Mouse (Mus musculus) hindbrain, embryonic 12.5 days (tissue): ENCODE measurements around the gene St6galnac5. TPM values are rescaled to one million over a fixed set of nuclear protein-coding genes. Genes with fewer than 3 reads are reported as not detected.

Experiments
- ATAC-seq: fragments of 200-750 bp; cut with Nextera tagmentation; 2 replicates; pipeline ENCODE4 v1.8.0; 2017; ENCODE audit warnings: moderate TSS enrichment; ENCODE audit not compliant: low FRiP score
- H3K27ac ChIP-seq: fragments of 300-500 bp; sonication (generic); 2 replicates; pipeline ENCODE4 v1.5.1; 2016; ENCODE audit warnings: mild to moderate bottlenecking
- H3K27me3 ChIP-seq: fragments of 300-500 bp; sonication (generic); 2 replicates; pipeline ENCODE4 v1.6.1; 2016; ENCODE audit warnings: mild to moderate bottlenecking
- H3K36me3 ChIP-seq: fragments of 300-500 bp; sonication (generic); 2 replicates; pipeline ENCODE4 v1.6.1; 2016; ENCODE audit warnings: mild to moderate bottlenecking
- H3K4me1 ChIP-seq: fragments of 300-500 bp; sonication (generic); 2 replicates; pipeline ENCODE4 v1.6.1; 2016
- H3K4me2 ChIP-seq: fragments of 300-500 bp; sonication (generic); replicated peaks from 2 replicates; pipeline ENCODE4 v1.6.1; 2016; ENCODE audit warnings: mild to moderate bottlenecking
- H3K4me3 ChIP-seq: fragments of 300-500 bp; sonication (generic); 2 replicates; pipeline ENCODE4 v1.5.1; 2016; ENCODE audit warnings: mild to moderate bottlenecking
- H3K9ac ChIP-seq: fragments of 300-500 bp; sonication (generic); 2 replicates; pipeline ENCODE4 v1.6.1; 2016; ENCODE audit warnings: mild to moderate bottlenecking, moderate library complexity
- H3K9me3 ChIP-seq: fragments of 300-500 bp; sonication (generic); replicated peaks from 2 replicates; pipeline ENCODE4 v1.6.1; 2016; ENCODE audit warnings: mild to moderate bottlenecking
- WGBS: fragments of 180-500 bp; shearing (Covaris S2); methylation state at CpG from one replicate; pipeline ENCODE4 v1.1.7; 2016; 5-methylcytosine and 5-hydroxymethylcytosine counted together
- polyA plus RNA-seq: library from polyadenylated mRNA; unstranded; fragments of >200 nt; fragmentation: Nextera tagmentation; extraction: Ambion mirVana; gene quantifications from 2 replicates; pipeline ENCODE4 v1.2.1, GENCODE M21; 2016

St6galnac5 gene
- polyA plus RNA-seq, 1 experiment from 2014 or later, result 8.4 TPM

DNA sequence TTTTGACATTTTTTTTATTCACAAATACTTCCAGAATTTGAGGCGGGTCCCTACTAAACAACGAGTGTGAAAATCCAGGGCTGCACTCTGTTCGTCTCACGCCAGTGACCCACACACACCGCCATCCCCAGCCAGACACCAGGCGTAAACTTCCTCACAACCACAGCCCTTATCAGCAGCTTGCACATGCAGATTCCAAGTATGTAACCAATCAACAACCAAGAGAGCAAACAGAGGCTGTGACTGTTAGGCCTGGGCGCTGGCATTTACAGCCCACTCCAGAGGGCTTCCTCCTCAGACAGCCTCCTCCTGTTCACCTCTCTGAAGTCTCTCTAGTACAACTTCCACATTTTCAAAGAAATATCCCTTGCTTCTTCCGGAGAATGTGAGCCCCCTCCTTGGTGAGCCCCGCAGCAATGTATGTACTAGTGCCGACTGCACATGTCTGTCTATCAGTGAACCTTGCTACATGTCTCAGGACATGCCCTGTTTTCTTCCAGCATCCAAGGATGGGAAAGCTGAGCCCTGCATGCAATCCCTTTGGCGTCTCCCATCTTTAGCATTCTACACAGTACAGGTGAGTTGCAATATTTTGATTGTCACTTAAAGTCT, 2.5 kb downstream of the St6galnac5 start:
- Histone ChIP-seq H3K4me1 (peaks cover 28% of the 10 kb centered on the region), H3K4me3 (no peak overlapping the region), H3K9ac (no peak overlapping the region; the same call in 1 of the 2 replicates), H3K27ac (no peak overlapping the region), H3K27me3 (peaks cover 16% of the 10 kb centered on the region; the same call in 1 of the 2 replicates), H3K9me3 (no peaks in the 10 kb centered on the region), H3K36me3 (no peaks in the 10 kb centered on the region), H3K4me2 (peak overlapping the region; percentile 96)
- ATAC-seq, result no peak
- 76% methylated on average over 11 of the region's 11 CpGs for WGBS

DNA sequence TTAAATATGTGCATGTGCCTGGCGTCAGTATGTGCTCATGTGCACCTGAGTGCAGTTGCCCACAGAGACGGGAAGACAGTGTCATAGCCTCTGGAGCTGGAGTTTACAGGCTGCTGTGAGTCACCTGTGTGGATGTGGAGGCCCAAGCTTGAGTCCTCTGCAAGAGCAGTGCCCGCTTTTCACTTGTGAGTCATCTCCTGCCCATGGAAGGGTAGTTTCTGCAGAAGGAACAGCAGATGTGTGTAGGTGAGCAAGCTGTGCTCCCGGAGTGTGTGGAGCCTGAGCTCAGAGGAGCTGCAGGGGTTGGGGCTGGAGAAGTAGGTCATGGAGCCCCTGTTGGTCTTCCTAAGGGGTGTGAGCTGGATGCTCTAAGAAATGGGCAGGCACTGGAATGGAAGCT, 10.7 kb downstream of the St6galnac5 start:
- Histone ChIP-seq H3K4me2 (no peak overlapping the region), H3K36me3 (no peaks in the 10 kb centered on the region), H3K27me3 (no peaks in the 10 kb centered on the region), H3K4me3 (no peak overlapping the region), H3K27ac (no peak overlapping the region), H3K4me1 (no peaks in the 10 kb centered on the region), H3K9ac (no peak overlapping the region), H3K9me3 (no peaks in the 10 kb centered on the region)
- 85% methylated on average over 4 of the region's 4 CpGs for WGBS
- no peak for ATAC-seq

DNA sequence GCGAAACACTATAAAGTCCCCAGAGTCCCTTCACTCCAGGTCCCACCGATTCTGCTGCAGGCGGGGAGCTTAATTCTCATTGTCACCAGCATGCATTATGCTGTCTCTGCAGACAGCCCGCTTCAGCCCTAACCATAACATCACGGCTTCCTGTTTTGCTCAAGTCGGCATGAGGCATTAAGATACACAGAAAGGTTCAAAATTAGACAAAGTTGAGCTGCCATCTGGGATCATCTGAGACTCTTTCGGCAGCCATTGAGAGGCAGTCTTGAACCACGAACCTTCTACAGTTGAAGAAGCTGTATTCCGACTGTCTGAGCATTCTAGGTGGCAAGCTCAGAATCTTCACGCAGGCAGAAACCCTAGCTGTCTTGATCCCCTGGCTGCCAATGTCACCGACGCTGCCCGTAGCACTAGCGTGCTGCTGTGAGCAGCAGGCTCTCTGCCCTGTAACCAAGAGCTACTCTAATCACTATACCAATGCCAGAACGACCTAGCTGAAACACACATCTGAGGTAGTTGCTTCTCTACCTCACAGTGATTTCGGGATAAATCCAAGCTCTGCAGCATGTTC, 12.2 kb downstream of the St6galnac5 start:
- Histone ChIP-seq H3K4me3 (no peak overlapping the region), H3K4me2 (no peak overlapping the region), H3K27ac (no peak overlapping the region), H3K36me3 (no peaks in the 10 kb centered on the region), H3K9ac (no peak overlapping the region), H3K27me3 (no peaks in the 10 kb centered on the region), H3K9me3 (no peaks in the 10 kb centered on the region), H3K4me1 (no peaks in the 10 kb centered on the region)
- WGBS, result 70% methylated on average over 16 of the region's 16 CpGs
- ATAC-seq, result no peak

DNA sequence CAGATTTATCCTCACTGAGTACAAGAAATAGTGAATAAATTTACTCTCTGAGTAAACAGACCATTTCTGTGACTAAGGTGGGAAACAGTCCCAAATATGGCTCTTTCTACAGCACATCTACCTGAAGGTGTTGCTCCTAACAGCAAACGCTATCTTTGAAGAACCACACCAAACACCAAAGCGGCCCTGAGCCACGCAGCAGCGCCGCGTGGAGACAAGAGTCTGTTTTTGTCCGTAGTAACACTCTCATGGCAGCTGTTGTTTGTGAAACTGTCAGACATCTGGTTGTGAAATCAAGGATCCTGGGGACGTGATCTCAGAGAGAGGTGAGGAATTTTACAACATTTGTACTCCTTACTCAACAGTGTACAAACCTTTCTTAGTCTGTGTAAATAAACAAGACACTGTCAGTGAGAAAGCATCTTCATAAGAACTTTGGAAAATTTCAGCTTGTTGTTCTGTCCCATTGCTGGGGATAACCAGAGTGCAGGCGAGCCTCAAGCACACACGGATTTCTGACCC, 20.1 kb downstream of the St6galnac5 start:
- no peaks in the 10 kb centered on the region for H3K36me3 ChIP-seq
- no peaks in the 10 kb centered on the region for H3K27me3 ChIP-seq
- H3K9me3 ChIP-seq, result no peaks in the 10 kb centered on the region
- H3K9ac ChIP-seq, result no peak overlapping the region
- no peak for ATAC-seq
- H3K4me1 ChIP-seq, result no peaks in the 10 kb centered on the region
- WGBS, result 76% methylated on average over 10 of the region's 10 CpGs
- no peak overlapping the region for H3K4me3 ChIP-seq
- no peak overlapping the region for H3K4me2 ChIP-seq
- H3K27ac ChIP-seq, result no peak overlapping the region

DNA sequence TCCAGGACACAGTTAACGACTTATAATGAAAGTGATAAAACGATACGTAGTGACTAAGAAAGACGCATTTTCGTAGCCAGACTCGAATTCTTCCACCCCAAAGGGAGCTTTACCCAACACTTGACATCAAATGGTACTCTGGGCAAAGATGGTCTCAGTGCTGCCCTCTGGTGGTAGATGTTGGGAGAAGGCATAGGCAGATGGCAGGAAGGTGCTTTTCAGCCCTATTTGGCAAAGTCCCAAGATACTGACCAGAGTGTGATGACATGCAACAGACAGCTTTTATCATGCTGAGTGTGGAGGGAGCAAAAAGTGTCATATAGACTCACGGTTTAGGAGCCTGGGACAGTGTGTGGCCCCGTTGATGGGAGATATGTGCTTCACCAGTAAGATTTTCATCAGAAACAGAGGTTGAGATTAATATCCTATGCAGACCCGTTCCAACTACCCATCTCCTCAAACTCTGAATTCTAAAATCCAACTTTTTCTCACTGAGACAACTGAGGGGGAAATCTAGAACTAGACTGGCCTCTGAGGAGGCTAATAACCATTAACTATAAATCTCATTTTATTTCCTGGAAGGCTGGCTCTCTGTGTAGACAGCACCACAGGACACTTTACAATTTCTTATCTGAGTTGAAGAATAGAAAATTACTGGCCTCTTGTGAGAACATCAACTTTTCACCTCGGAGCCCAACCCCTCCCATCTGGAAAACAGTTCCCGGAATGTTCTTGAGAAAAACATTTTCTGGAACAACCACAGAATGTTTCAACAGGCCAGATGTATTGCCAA, 23.5 kb downstream of the St6galnac5 start:
- H3K9ac ChIP-seq, result no peak overlapping the region
- H3K36me3 ChIP-seq, result no peaks in the 10 kb centered on the region
- no peak for ATAC-seq
- no peak overlapping the region for H3K4me2 ChIP-seq
- no peaks in the 10 kb centered on the region for H3K27me3 ChIP-seq
- H3K27ac ChIP-seq, result no peak overlapping the region
- H3K4me3 ChIP-seq, result no peak overlapping the region
- H3K4me1 ChIP-seq, result 0 out of 2 replicates have a peak, but pooled peaks cover 4% of the 10 kb centered on the region
- 73% methylated on average over 11 of the region's 11 CpGs for WGBS
- H3K9me3 ChIP-seq, result no peaks in the 10 kb centered on the region

DNA sequence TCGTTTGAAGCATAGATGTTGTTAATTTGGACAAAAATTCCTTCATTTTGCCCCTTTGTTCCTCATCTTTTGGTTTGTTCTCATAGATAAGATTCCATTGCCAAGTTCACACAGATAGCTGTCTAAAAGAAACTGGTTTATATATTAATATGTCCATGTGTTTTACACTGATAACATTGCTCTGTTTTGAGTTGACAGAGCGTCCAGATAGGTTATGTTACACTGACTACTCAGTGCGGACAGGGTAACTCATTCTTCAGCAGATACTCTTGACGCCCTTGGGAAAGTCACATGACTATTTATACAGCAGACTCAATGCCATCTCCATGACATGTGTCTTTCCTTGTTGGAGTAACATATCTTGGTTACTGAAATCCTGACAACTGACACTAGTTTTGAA, 25.3 kb downstream of the St6galnac5 start:
- 86% methylated on average over 4 of the region's 4 CpGs for WGBS
- no peak overlapping the region for H3K27ac ChIP-seq
- H3K36me3 ChIP-seq, result no peaks in the 10 kb centered on the region
- H3K4me3 ChIP-seq, result no peak overlapping the region
- no peak overlapping the region for H3K4me2 ChIP-seq
- H3K9ac ChIP-seq, result no peak overlapping the region
- no peak for ATAC-seq
- no peaks in the 10 kb centered on the region for H3K27me3 ChIP-seq
- H3K4me1 ChIP-seq, result 0 out of 2 replicates have a peak, but pooled peaks cover 4% of the 10 kb centered on the region
- no peaks in the 10 kb centered on the region for H3K9me3 ChIP-seq

DNA sequence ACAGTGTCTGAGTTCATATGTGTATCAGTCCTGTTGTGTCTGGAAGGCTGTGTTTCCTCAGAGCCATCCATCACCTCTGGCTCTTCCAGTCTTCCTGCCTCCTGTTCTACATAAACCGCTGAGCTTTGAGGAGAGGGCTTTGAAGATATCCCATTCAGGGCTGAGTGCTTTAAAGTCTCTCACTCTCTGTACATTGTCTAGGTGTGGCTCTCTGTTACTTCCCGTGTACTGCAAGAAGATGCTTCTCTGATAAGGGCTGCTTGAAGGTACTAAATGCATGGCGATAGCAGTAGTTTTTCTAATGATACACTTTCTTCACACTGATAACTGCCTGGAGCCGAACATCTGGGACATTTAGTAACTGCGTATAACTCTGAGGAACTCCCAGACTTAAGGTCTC, 26.0 kb downstream of the St6galnac5 start:
- H3K9ac ChIP-seq, result no peak overlapping the region
- H3K27ac ChIP-seq, result no peak overlapping the region
- WGBS, result 82% methylated on average over 5 of the region's 5 CpGs
- H3K4me3 ChIP-seq, result no peak overlapping the region
- H3K9me3 ChIP-seq, result no peaks in the 10 kb centered on the region
- no peak for ATAC-seq
- H3K36me3 ChIP-seq, result no peaks in the 10 kb centered on the region
- H3K4me1 ChIP-seq, result 0 out of 2 replicates have a peak, but pooled peaks cover 4% of the 10 kb centered on the region
- no peak overlapping the region for H3K4me2 ChIP-seq
- H3K27me3 ChIP-seq, result no peaks in the 10 kb centered on the region

DNA sequence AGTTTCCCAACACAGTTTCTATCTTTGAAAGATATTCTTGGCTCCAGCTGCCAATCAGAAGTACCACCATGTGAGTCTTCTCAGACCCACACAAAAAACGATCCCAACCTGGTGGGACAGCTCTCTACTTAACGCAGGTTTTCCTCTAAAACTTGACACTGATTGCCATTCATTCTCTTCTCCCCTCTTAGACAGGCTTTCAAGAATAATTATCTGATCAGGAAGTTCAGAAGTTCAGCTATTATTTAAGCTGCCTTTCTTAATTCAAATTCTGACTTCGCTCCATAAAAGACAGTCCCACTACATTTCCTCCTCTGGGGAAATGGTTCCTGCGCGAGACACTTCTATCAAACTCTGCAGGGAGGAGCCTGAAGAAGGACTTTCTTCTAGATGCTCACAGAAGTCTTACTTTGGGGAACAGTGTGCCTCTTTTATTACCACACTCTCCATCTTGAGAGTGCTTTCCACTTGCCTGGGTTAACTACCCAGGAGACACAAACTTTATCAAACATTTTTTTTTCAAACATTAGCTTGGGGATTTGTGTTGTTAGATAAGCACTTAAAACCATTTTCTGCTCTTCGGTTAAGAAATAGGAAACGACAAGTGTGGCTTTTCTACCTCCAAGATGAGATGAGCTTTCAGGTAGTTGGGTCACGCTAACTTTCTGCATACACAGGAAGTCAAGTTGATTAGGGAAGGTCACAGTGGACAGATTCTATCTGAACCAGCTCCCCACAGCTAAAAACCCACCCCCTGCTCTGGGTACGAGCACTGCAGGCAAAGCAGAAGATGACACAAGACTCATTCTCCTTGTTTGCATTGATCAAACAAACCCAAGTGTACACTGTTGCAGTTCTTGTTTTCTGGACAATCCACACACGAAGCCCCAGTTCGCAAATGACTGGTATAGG, 30.2 kb downstream of the St6galnac5 start:
- H3K9me3 ChIP-seq, result no peaks in the 10 kb centered on the region
- 0 out of 2 replicates have a peak, but pooled peaks cover 4% of the 10 kb centered on the region for H3K4me1 ChIP-seq
- H3K4me2 ChIP-seq, result no peak overlapping the region
- H3K4me3 ChIP-seq, result no peak overlapping the region
- no peaks in the 10 kb centered on the region for H3K36me3 ChIP-seq
- H3K27ac ChIP-seq, result no peak overlapping the region
- WGBS, result 81% methylated on average over 11 of the region's 11 CpGs
- no peaks in the 10 kb centered on the region for H3K27me3 ChIP-seq
- no peak overlapping the region for H3K9ac ChIP-seq
- ATAC-seq, result no peak

DNA sequence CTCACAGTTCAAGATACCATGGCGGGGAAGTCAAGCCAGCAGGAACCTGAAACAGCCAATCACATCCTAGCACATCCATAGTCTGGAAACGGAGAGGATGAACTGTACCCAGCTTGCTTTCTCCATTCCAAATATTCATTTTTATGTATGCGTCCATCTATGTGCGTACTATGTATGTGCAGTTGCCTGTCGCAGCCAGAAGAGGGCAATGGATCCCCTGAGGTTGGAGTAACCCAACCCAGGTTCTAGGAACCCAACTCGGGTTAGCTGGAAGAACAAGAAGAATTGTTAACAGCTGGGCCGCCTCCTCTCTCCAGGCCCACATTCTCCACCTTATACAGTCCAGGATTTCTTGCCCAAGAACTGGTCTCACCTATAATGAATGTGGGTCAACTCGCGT, 31.1 kb downstream of the St6galnac5 start:
- 91% methylated on average over 9 of the region's 9 CpGs for WGBS
- H3K27me3 ChIP-seq, result no peaks in the 10 kb centered on the region
- H3K27ac ChIP-seq, result no peak overlapping the region
- ATAC-seq, result no peak
- no peaks in the 10 kb centered on the region for H3K36me3 ChIP-seq
- H3K9ac ChIP-seq, result no peak overlapping the region
- no peak overlapping the region for H3K4me2 ChIP-seq
- H3K9me3 ChIP-seq, result no peaks in the 10 kb centered on the region
- H3K4me3 ChIP-seq, result no peak overlapping the region
- 0 out of 2 replicates have a peak, but pooled peaks cover 4% of the 10 kb centered on the region for H3K4me1 ChIP-seq

DNA sequence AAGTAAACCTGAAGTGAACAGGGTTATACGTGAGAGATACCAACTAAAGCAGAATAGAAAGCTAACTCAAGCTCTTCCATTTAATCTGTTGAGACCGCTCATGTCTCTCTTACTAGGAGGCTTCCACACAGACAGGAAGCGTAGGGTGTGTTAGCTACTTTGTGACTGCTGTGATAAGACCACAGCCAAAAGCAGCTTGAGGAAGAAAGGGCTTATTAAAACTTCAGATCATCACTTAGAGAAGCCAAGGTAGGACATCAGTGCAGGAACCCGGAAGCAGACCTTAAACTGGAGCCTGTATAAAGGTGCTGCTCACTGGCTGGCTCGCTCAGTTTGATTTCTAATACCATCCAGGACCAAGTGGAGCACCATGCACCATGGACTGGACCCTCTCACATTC, 31.7 kb downstream of the St6galnac5 start:
- Histone ChIP-seq H3K36me3 (no peaks in the 10 kb centered on the region), H3K4me2 (no peak overlapping the region), H3K4me1 (0 out of 2 replicates have a peak, but pooled peaks cover 4% of the 10 kb centered on the region), H3K4me3 (no peak overlapping the region), H3K9me3 (no peaks in the 10 kb centered on the region), H3K27ac (no peak overlapping the region), H3K27me3 (no peaks in the 10 kb centered on the region), H3K9ac (no peak overlapping the region)
- WGBS, result 96% methylated on average over 5 of the region's 5 CpGs
- ATAC-seq, result no peak

DNA sequence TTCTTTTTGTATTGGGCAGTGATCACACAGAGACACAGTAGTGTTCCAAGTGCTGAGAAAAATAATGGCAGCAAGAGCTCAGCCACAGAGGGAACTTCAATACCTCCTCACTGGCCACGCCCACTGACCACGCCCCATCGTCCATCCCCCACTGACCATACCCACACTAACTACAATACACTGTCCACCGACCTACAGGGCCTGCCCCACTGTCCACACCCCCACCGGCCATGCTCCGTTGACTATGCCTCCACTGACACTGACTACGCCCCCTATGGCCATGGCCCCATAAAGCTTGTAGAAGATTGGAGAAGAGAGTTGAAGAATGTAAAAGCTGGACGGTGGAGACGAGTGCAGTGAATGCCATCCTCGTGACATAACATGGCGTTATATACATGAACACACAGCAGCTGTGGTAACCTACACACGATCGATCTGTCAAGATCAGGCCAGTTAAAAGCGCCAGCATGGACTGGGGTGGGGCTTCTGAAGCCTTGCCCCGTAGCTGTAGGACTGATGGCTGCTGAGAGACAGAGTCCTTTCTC, 32.7 kb downstream of the St6galnac5 start:
- 0 out of 2 replicates have a peak, but pooled peaks cover 4% of the 10 kb centered on the region for H3K4me1 ChIP-seq
- H3K9ac ChIP-seq, result no peak overlapping the region
- H3K4me2 ChIP-seq, result no peak overlapping the region
- H3K36me3 ChIP-seq, result no peaks in the 10 kb centered on the region
- no peak overlapping the region for H3K27ac ChIP-seq
- no peak for ATAC-seq
- H3K4me3 ChIP-seq, result no peak overlapping the region
- H3K27me3 ChIP-seq, result no peaks in the 10 kb centered on the region
- 95% methylated on average over 15 of the region's 15 CpGs for WGBS
- no peaks in the 10 kb centered on the region for H3K9me3 ChIP-seq
